8 mouse cellular contexts compared by ENCODE assay signal in the genomic region with DNA sequence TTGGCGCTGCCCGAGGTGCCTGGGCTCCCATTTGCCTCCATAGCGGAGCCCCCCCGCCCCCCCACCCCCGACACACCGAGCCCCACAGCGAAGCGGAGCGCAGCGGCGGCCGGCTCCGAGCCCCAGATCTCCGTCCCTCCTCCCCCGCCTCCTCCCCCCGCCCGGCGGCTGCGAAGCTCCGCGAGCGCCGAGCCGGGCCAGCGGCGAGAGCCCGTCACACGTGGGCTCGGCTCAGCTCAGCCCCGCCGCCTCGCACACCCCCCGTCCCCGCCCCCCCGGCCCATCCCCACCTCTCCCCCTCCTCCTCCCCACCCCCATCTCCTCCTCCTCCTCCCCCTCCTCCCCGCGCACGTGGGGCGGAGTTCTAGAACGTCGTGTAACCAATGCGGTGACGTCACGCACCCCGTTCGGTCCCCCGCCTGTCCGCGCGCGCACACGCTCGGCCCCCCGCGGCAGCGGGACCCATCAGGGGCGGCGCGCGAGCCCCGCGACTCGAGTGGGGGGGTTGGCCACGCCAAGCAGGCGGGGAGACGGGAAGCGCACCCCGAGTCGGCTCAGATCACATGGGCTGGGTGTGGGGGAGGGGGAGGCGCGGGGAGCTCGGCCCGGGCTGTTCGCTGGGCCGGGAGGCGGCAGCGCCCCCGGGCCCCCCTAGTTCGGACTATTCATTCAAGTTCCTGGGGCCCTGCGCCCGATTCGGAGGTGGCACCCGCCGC. TPM values are rescaled to one million over a fixed set of nuclear protein-coding genes. Genes with fewer than 3 reads are reported as not detected.
DNase-seq lines count a peak whose midpoint lies in the region; ATAC-seq and TF ChIP-seq lines count a peak whose summit lies in the region.

A gene (minus strand): TSS at position 464 of the 716 bp plus-strand sequence.

- no peaks in the 10 kb centered on the region for H3K9me3 ChIP-seq in hindbrain, embryonic 13.5 days

- CTCF ChIA-PET in Patski (lab: Charles Lee): no interaction called here

- H3K36me3 ChIP-seq in hindbrain, embryonic 13.5 days: no peaks in the 10 kb centered on the region

- peak within 1 kb of the TSS; percentile 96 for H3K27ac ChIP-seq in hindbrain, embryonic 13.5 days

- TF ChIP-seq CTCF in Patski (IDR thresholded peaks at IDR 0.05): no peak

- in situ Hi-C loops in Patski (cut with MboI; ENCODE audit: low pct_unique_long_range_greater_than_20kb): no loop called here

- peak; percentile 74 for ATAC-seq in Patski
- ATAC-seq in hindbrain, embryonic 13.5 days (ENCODE audit: low FRiP score): peak; percentile 88

- POLR2A ChIA-PET in Patski (lab: Charles Lee): no interaction called here

- peak within 1 kb of the TSS; percentile 92 for H3K4me2 ChIP-seq in hindbrain, embryonic 13.5 days

- H3K27me3 ChIP-seq in Patski: no peaks in the 10 kb centered on the region
- no peaks in the 10 kb centered on the region for H3K27me3 ChIP-seq in hindbrain, embryonic 13.5 days

- H3K4me3 ChIP-seq in hindbrain, embryonic 13.5 days: peak within 1 kb of the TSS; percentile 92

- peak within 1 kb of the TSS; percentile 99 for H3K9ac ChIP-seq in hindbrain, embryonic 13.5 days

- WGBS in hindbrain, embryonic 13.5 days: 2% methylated on average over 47 of the region's 84 CpGs

- peaks cover 63% of the 10 kb centered on the region for H3K4me1 ChIP-seq in hindbrain, embryonic 13.5 days (replicated peaks)

- peak; percentile 66 for DNase-seq in Patski (ENCODE audit: low read depth, low spot score)
- DNase-seq in cerebellum, postnatal 14 days: peak; percentile 95 to 96
- DNase-seq in frontal cortex, postnatal 14 days (ENCODE audit: low spot score in 2 of 2): peak; percentile 81 to 83
- DNase-seq in left cerebral cortex, adult 11 months (ENCODE audit: low spot score): peak; percentile 83
- DNase-seq in lung, postnatal 4 days: peak; percentile 91 to 93
- peak; percentile 87 for DNase-seq in retina, postnatal 7 days (ENCODE audit: low read depth, low spot score)
- DNase-seq in urinary bladder, adult 2 months (ENCODE audit: low spot score): peak; percentile 75

RNA-seq across cellular contexts. Expression of the gene that starts here (rescaled TPM):
- 72.3 TPM for polyA plus RNA-seq in Patski (2021)
- 36.6 and 41.0 TPM in 2 replicates for polyA plus RNA-seq in hindbrain, embryonic 13.5 days (2015; fragmentation: Nextera tagmentation; extraction: Ambion mirVana)
- polyA plus RNA-seq in urinary bladder, adult 2 months (2012; rRNA removed): 44.7 and 47.1 TPM in 2 replicates

Comparison
In these comparisons a context has a peak if more than half of its experiments do, and no peak if none do; other contexts are left out.
1. Peak in every context shown above with its lines: DNase-seq, ATAC-seq, H3K4me3 ChIP-seq and H3K27ac ChIP-seq.